Mouse (Mus musculus) lung, postnatal 0 days (tissue): Measurements from ENCODE around the gene Trp53rkb.

Source experiments
- CTCF ChIP-seq: IDR thresholded peaks from 2 replicates; pipeline ENCODE4 v1.5.1; 2016; ENCODE audit warnings: antibody characterized with exemption, mild to moderate bottlenecking
- EP300 ChIP-seq: IDR thresholded peaks from 2 replicates; pipeline ENCODE4 v1.6.1; 2016; ENCODE audit warnings: antibody characterized with exemption, mild to moderate bottlenecking, control low read depth

GRCm38 (mm10) chr2:166806173-166806705 lies 13.9 kb downstream of the Trp53rkb start:
- TF ChIP-seq CTCF (no peak), EP300 (no peak)
